Mouse (Mus musculus) MEL (cell line): ENCODE data around the gene Sh3rf1. TPM values are rescaled to one million over a fixed set of nuclear protein-coding genes. Genes with fewer than 3 reads are reported as not detected.

Source experiments
- DNase-seq: peaks from one replicate; pipeline ENCODE4 v3.0.0; 2011; ENCODE audit warnings: low read depth, low spot score
- H3K27ac ChIP-seq: 2 replicates; pipeline ENCODE4 v1.5.1; 2012; ENCODE audit warnings: low read depth, mild to moderate bottlenecking, control low read depth, low read length, moderate library complexity; ENCODE audit not compliant: control insufficient read depth
- H3K27me3 ChIP-seq, 2 experiments: fragments of 150-350 bp in 1 of 2; sonication (generic) in 1 of 2; 2 replicates each; pipeline ENCODE4 v1.6.1; 2012; ENCODE audit warnings: low read length in 2 of 2, mild to moderate bottlenecking in 2 of 2, improper control_type of control experiment in 1 of 2, moderate library complexity in 1 of 2; ENCODE audit not compliant: insufficient read depth in 2 of 2, control insufficient read depth in 1 of 2
- H3K36me3 ChIP-seq, 2 experiments: 2 replicates each; pipeline ENCODE4 v1.6.1; 2012 to 2014; ENCODE audit warnings: low read length in 2 of 2, improper control_type of control experiment in 1 of 2, inconsistent platforms in 1 of 2, mild to moderate bottlenecking in 1 of 2; ENCODE audit not compliant: insufficient read depth in 2 of 2, control insufficient read depth in 1 of 2
- H3K4me1 ChIP-seq, 2 experiments: fragments of 150-350 bp in 1 of 2; sonication (generic) in 1 of 2; 2 replicates each; pipeline ENCODE4 v1.6.1; 2012; ENCODE audit warnings: low read length in 2 of 2, improper control_type of control experiment in 1 of 2, mild to moderate bottlenecking in 1 of 2; ENCODE audit not compliant: insufficient read depth in 2 of 2, control insufficient read depth in 1 of 2
- H3K4me3 ChIP-seq, 2 experiments: fragments of 150-350 bp in 1 of 2; sonication (generic) in 1 of 2; 2 replicates each; pipeline ENCODE4 v1.5.1; 2012; ENCODE audit warnings: low read depth in 2 of 2, low read length in 2 of 2, mild to moderate bottlenecking in 2 of 2, moderate library complexity in 2 of 2, control low read depth in 1 of 2, improper control_type of control experiment in 1 of 2; ENCODE audit not compliant: control insufficient read depth in 1 of 2, insufficient read depth in 1 of 2
- H3K79me2 ChIP-seq: 2 replicates; pipeline ENCODE4 v1.6.1; 2012; ENCODE audit warnings: mild to moderate bottlenecking, low read length, moderate library complexity; ENCODE audit not compliant: control insufficient read depth, poor library complexity, insufficient read depth
- H3K9ac ChIP-seq: 2 replicates; pipeline ENCODE4 v1.6.1; 2012; ENCODE audit warnings: low read depth, mild to moderate bottlenecking, control low read depth, low read length, moderate library complexity; ENCODE audit not compliant: control insufficient read depth, poor library complexity, severe bottlenecking
- H3K9me3 ChIP-seq: fragments of 150-350 bp; sonication (generic); replicated peaks from 2 replicates; pipeline ENCODE4 v1.6.1; 2012; ENCODE audit warnings: mild to moderate bottlenecking, low read length, improper control_type of control experiment, moderate library complexity; ENCODE audit not compliant: insufficient read depth
- CHD2 ChIP-seq: IDR thresholded peaks from 2 replicates; pipeline ENCODE4 v1.6.1; 2011; ENCODE audit warnings: low read length, improper control_type of control experiment
- CTCF ChIP-seq, 3 experiments: IDR thresholded peaks in 2 of 3; conservative IDR thresholded peaks in 1 of 3; 2 replicates each; pipeline ENCODE4 v1.5.1; 2011 to 2012; ENCODE audit warnings: low read length in 3 of 3, low read depth in 2 of 3, mild to moderate bottlenecking in 2 of 3, improper control_type of control experiment in 1 of 3, inconsistent platforms in 1 of 3, mixed read lengths in 1 of 3, moderate library complexity in 1 of 3; ENCODE audit not compliant: control insufficient read depth in 1 of 3, insufficient read depth in 1 of 3, poor library complexity in 1 of 3, severe bottlenecking in 1 of 3
- ELF1 ChIP-seq: IDR thresholded peaks from 2 replicates; pipeline ENCODE4 v1.6.1; 2014; ENCODE audit warnings: low read depth, mild to moderate bottlenecking, inconsistent platforms, low read length, improper control_type of control experiment, moderate library complexity
- GATA1 ChIP-seq: IDR thresholded peaks from 2 replicates; pipeline ENCODE4 v1.6.1; 2011; ENCODE audit warnings: low read depth, low read length, improper control_type of control experiment
- HCFC1 ChIP-seq: IDR thresholded peaks from 2 replicates; pipeline ENCODE4 v1.6.1; 2012; ENCODE audit warnings: low read depth, mild to moderate bottlenecking, inconsistent platforms, low read length, improper control_type of control experiment, moderate library complexity
- KAT2A ChIP-seq: conservative IDR thresholded peaks from 2 replicates; pipeline ENCODE4 v1.6.1; 2012; ENCODE audit warnings: low read depth, low read length, improper control_type of control experiment, inconsistent platforms
- MEF2A ChIP-seq: IDR thresholded peaks from 2 replicates; pipeline ENCODE4 v1.6.1; 2014; ENCODE audit warnings: low read depth, mild to moderate bottlenecking, inconsistent platforms, low read length, improper control_type of control experiment; ENCODE audit not compliant: poor library complexity, insufficient replicate concordance, severe bottlenecking; ENCODE audit errors: extremely low read depth
- MXI1 ChIP-seq: IDR thresholded peaks from 2 replicates; pipeline ENCODE4 v1.6.1; 2011; ENCODE audit warnings: mild to moderate bottlenecking, low read depth, low read length, improper control_type of control experiment
- MYC ChIP-seq: IDR thresholded peaks from 2 replicates; pipeline ENCODE4 v1.6.1; 2011; ENCODE audit warnings: low read depth, mild to moderate bottlenecking, low read length, improper control_type of control experiment, moderate library complexity
- NRF1 ChIP-seq: IDR thresholded peaks from 2 replicates; pipeline ENCODE4 v1.6.1; 2014; ENCODE audit warnings: low read depth, mild to moderate bottlenecking, inconsistent platforms, low read length, improper control_type of control experiment, moderate library complexity; ENCODE audit not compliant: poor library complexity, insufficient read depth, severe bottlenecking
- POLR2AphosphoS5 ChIP-seq: IDR thresholded peaks from 2 replicates; pipeline ENCODE4 v1.6.1; 2012; ENCODE audit warnings: low read depth, borderline replicate concordance, mild to moderate bottlenecking, inconsistent platforms, low read length, moderate library complexity, mixed read lengths
- RAD21 ChIP-seq: IDR thresholded peaks from 2 replicates; pipeline ENCODE4 v1.6.1; 2011; ENCODE audit warnings: mild to moderate bottlenecking, low read depth, low read length, improper control_type of control experiment
- SIN3A ChIP-seq: IDR thresholded peaks from 2 replicates; pipeline ENCODE4 v1.6.1; 2012; ENCODE audit warnings: low read length, improper control_type of control experiment, inconsistent platforms
- SMC3 ChIP-seq: IDR thresholded peaks from 2 replicates; pipeline ENCODE4 v1.6.1; 2011; ENCODE audit warnings: low read depth, low read length, improper control_type of control experiment
- TAL1 ChIP-seq: IDR thresholded peaks from 2 replicates; pipeline ENCODE4 v1.6.1; 2012; ENCODE audit warnings: mild to moderate bottlenecking, inconsistent platforms, low read length, moderate library complexity, mixed read lengths
- TBP ChIP-seq: IDR thresholded peaks from 2 replicates; pipeline ENCODE4 v1.8.0; 2011; ENCODE audit warnings: low read depth, low read length, improper control_type of control experiment
- UBTF ChIP-seq: IDR thresholded peaks from 2 replicates; pipeline ENCODE4 v1.6.1; 2012; ENCODE audit warnings: low read depth, mild to moderate bottlenecking, inconsistent platforms, low read length, improper control_type of control experiment, moderate library complexity, borderline replicate concordance; ENCODE audit not compliant: insufficient read depth
- ZC3H11A ChIP-seq: IDR thresholded peaks from 2 replicates; pipeline ENCODE4 v1.6.1; 2012; ENCODE audit warnings: low read depth, mild to moderate bottlenecking, inconsistent platforms, low read length, improper control_type of control experiment
- ZKSCAN1 ChIP-seq: IDR thresholded peaks from 2 replicates; pipeline ENCODE4 v1.6.1; 2012; ENCODE audit warnings: low read depth, mild to moderate bottlenecking, inconsistent platforms, low read length, improper control_type of control experiment, moderate library complexity
- polyA plus RNA-seq, 2 experiments: library from polyadenylated mRNA; stranded (reverse) in 1 of 2; unstranded in 1 of 2; fragments of >175 nt in 1 of 2; fragments of >200 nt in 1 of 2; gene quantifications; 2 replicates each; pipeline versions ENCODE4 v1.2.1 to v1.2.4; 2012; ENCODE audit warnings: low replicate concordance in 2 of 2, low read depth in 1 of 2; ENCODE audit not compliant: insufficient read length in 2 of 2, insufficient read depth in 1 of 2, missing spikeins in 1 of 2
- total RNA-seq: library from RNA; depleted of rRNA; stranded (reverse); fragments of 300-350 nt; gene quantifications from 2 replicates; pipeline ENCODE4 v1.2.3, GENCODE M21; 2012

Sh3rf1 gene
- total and polyA plus RNA-seq, 3 experiments: 1.5 to 5.9 TPM; not detected in 1

- Histone ChIP-seq H3K36me3 (peaks cover 0 to 9% of the 10 kb centered on the region in 2 experiments; a peak in 2 of 4 replicates), H3K9ac (no peak overlapping the region), H3K27me3 (no peaks in the 10 kb centered on the region), H3K27ac (no peak overlapping the region), H3K4me3 (no peak overlapping the region), H3K4me1 (peaks cover 4 to 8% of the 10 kb centered on the region in 2 experiments; a peak in 2 of 4 replicates), H3K9me3 (no peaks in the 10 kb centered on the region), H3K79me2 (no peaks in the 10 kb centered on the region)
- TF ChIP-seq CHD2 (no peak), NRF1 (no peak), UBTF (no peak), HCFC1 (no peak), ZC3H11A (no peak), TBP (no peak), MXI1 (no peak), SIN3A (no peak), POLR2AphosphoS5 (no peak), TAL1 (no peak), GATA1 (no peak), RAD21 (no peak), ELF1 (no peak), ZKSCAN1 (no peak)
- no peak for DNase-seq
These were observed 123.3 kb downstream of the Sh3rf1 start for GRCm38 (mm10) chr8:61346941-61347340.

DNA sequence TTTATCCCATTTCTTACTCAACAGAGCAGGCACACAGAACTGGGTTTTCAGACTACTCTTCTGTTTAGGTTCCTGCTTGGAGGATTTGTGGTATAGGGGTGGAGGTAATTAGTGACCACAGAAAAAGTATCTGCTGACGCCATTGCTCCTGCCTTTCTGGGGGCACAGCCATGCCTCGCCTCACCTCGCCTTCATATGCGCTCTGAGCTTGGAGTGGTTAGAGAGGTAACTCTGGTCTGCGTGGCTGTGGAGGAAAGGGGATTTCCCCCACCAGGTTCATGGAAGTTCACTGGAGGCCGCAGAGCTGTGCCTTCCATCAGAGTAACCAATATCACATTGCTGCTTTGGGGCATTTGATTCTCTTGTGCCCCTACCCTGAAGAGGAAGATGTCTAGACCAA is 123.9 kb downstream of the Sh3rf1 start:
- H3K79me2 ChIP-seq: no peaks in the 10 kb centered on the region
- H3K27me3 ChIP-seq: no peaks in the 10 kb centered on the region
- no peaks in the 10 kb centered on the region for H3K9me3 ChIP-seq
- H3K4me1 ChIP-seq: peaks cover 4 to 8% of the 10 kb centered on the region in 2 experiments; a peak in 2 of 4 replicates
- TF ChIP-seq ZC3H11A (no peak), SMC3 (no peak), NRF1 (no peak), CHD2 (no peak), TBP (no peak), KAT2A (no peak), MYC (no peak), MEF2A (no peak), ELF1 (no peak), CTCF (IDR thresholded peaks at IDR 0.05 in 2 of 3, conservative IDR thresholded peaks at IDR 0.05 in 1 of 3; ENCODE audit: control insufficient read depth in 1 of 3, insufficient read depth in 1 of 3, low read depth in 2 of 3, low read length in 3 of 3, poor library complexity in 1 of 3, severe bottlenecking in 1 of 3) (no peak)
- no peak overlapping the region for H3K9ac ChIP-seq
- H3K27ac ChIP-seq: no peak overlapping the region
- no peak overlapping the region for H3K4me3 ChIP-seq
- H3K36me3 ChIP-seq: peaks cover 0 to 9% of the 10 kb centered on the region in 2 experiments; a peak in 2 of 4 replicates
- no peak for DNase-seq
